Comparison of ENCODE assay signal across 11 mouse cellular contexts in the genomic region with DNA sequence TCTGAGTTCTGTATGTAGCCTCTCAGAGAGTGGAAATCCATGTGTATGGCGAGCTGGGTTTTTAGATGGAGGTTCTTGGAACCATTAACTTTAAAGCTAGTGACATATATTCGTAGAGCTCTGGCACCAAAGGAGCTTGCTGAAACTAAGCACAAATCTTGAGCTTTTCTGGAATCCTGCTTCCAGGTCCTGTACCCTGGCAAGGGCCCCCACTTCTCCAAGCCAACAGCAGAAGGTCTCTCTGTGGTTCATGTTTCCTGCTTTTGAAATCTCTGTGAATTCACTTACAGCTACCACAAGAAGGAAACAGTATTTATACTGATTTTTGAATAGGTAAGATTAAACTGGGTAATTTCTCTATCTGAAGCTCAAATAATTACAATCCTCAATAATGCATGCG.
DNase-seq lines count a peak whose midpoint lies in the region.
"Had no signal": no experiment of that assay in that cellular context is flagged by ENCODE, and none has a peak within 500 bp of the region (broad histone marks: within the 10 kb centered on the region; RNA-seq: fewer than 3 reads in every experiment).

No protein-coding gene starts in this region.

- peak; percentile 84 for DNase-seq in brain, adult 2 months (ENCODE audit: low read depth, low spot score)
- DNase-seq in cerebellum, adult 18-20 months: peak; percentile 55 to 62
- DNase-seq in cerebellum, adult 9-11 months: peak; percentile 74
- DNase-seq in cerebellum, postnatal 36 days: peak; percentile 57 to 58
- no peak for DNase-seq in lung, postnatal 10 days
- DNase-seq in heart, adult 8-10 months (ENCODE audit: low spot score): no peak
- no peak for DNase-seq in urinary bladder, postnatal 10 days (ENCODE audit: low spot score)
- DNase-seq: adrenal gland, postnatal 10 days; forebrain, postnatal 0 days; gastrocnemius, postnatal 14 days; heart, adult 2 months had no signal

Comparison
In these comparisons a context has a peak if more than half of its experiments do, and no peak if none do; other contexts are left out.
1. DNase-seq: peak in brain, adult 2 months (single experiment), cerebellum, adult 18-20 months (2 of 2), cerebellum, adult 9-11 months (single experiment) and cerebellum, postnatal 36 days (2 of 2); none in lung, postnatal 10 days (single experiment), heart, adult 8-10 months (single experiment) and urinary bladder, postnatal 10 days (single experiment).